Mouse (Mus musculus): ENCODE data around the gene Serp1.

- no peak for TF ChIP-seq POLR2A (IDR thresholded peaks at IDR 0.05; ENCODE audit: insufficient read depth, low read depth, low read length)
- no peak for TF ChIP-seq CTCF (IDR thresholded peaks at IDR 0.05; ENCODE audit: insufficient read depth, low read depth, low read length)
These were observed 34.2 kb upstream of the Serp1 start for GRCm38 (mm10) chr3:58559887-58560286.
